Mouse (Mus musculus) C2C12 (cell line): Measurements from ENCODE around the gene Morn1. TPM values are rescaled to one million over a fixed set of nuclear protein-coding genes. Genes with fewer than 3 reads are reported as not detected.

Experiments used
- H3K27me3 ChIP-seq: one replicate; pipeline ENCODE4 v1.6.1; 2011; ENCODE audit not compliant: control insufficient read depth, insufficient read depth, insufficient read length
- H3K36me3 ChIP-seq: one replicate; pipeline ENCODE4 v1.6.1; 2011; ENCODE audit not compliant: control insufficient read depth, insufficient read depth
- H3K4me3 ChIP-seq: one replicate; pipeline ENCODE4 v1.5.1; 2011; ENCODE audit warnings: mild to moderate bottlenecking, control low read depth; ENCODE audit not compliant: poor library complexity, insufficient read depth, severe bottlenecking
- H3K79me2 ChIP-seq: one replicate; pipeline ENCODE4 v1.6.1; 2011; ENCODE audit not compliant: control insufficient read depth, insufficient read depth
- H3K79me3 ChIP-seq: one replicate; pipeline ENCODE4 v1.6.1; 2011; ENCODE audit warnings: low read depth, control low read depth
- H3ac ChIP-seq: one replicate; pipeline ENCODE3; 2011; ENCODE audit warnings: low read depth; ENCODE audit not compliant: control insufficient read depth, insufficient read length
- CEBPB ChIP-seq: IDR thresholded peaks from one replicate; pipeline ENCODE4 v1.6.1; 2011; ENCODE audit warnings: low read depth, mild to moderate bottlenecking, control low read depth, moderate library complexity
- CTCF ChIP-seq: IDR thresholded peaks from one replicate; pipeline ENCODE4 v1.5.1; 2011; ENCODE audit not compliant: control insufficient read depth, insufficient read depth, insufficient read length
- FOSL1 ChIP-seq: IDR thresholded peaks from one replicate; pipeline ENCODE4 v1.8.0; 2011; ENCODE audit warnings: mild to moderate bottlenecking, low read length; ENCODE audit not compliant: poor library complexity, insufficient read depth, severe bottlenecking
- MAX ChIP-seq: IDR thresholded peaks from one replicate; pipeline ENCODE4 v1.6.1; 2011; ENCODE audit warnings: mild to moderate bottlenecking, control low read depth
- MYOD1 ChIP-seq: IDR thresholded peaks from one replicate; pipeline ENCODE4 v1.6.1; 2011; ENCODE audit warnings: low read depth; ENCODE audit not compliant: control insufficient read depth, insufficient read length
- MYOG ChIP-seq: IDR thresholded peaks from one replicate; pipeline ENCODE4 v1.6.1; 2011; ENCODE audit not compliant: control insufficient read depth, insufficient read length; ENCODE audit errors: extremely low read depth
- USF1 ChIP-seq: IDR thresholded peaks from one replicate; pipeline ENCODE4 v1.6.1; 2011; ENCODE audit warnings: low read depth, mild to moderate bottlenecking, control low read depth, moderate library complexity
- polyA plus RNA-seq: library from polyadenylated mRNA; unstranded; fragments of >200 nt; fragmentation: generic; extraction: Trizol; gene quantifications from one replicate; pipeline ENCODE4 v1.2.1, GENCODE M21; 2012; ENCODE audit warnings: missing spikeins

The Morn1 gene
- polyA plus RNA-seq, 1 experiment: 1.2 TPM

DNA sequence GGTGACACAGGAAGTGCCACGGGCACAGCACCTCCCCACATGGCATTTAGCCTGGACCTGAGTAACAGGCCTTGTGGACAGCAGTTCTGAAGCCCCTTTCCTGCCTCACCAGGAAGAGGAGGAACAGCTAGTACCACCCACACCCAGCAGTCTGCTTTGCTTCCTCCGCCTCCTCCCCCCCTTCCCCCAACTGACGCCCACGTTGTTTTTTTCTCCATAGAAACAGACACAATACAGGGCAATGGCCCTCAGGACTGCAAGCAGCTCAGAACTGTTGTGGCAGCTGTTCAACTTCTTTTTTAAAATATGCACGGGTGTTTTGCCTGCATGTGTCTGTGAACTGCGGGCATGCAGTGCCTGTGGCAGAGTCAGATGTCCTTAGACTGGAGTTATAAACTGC lies 91.9 kb downstream of the Morn1 start:
- H3K79me3 ChIP-seq: peaks cover 64% of the 10 kb centered on the region
- TF ChIP-seq FOSL1 (no peak), MYOD1 (peak; percentile 56), MAX (no peak), USF1 (no peak)
- no peak overlapping the region for H3K4me3 ChIP-seq
- peaks cover 78% of the 10 kb centered on the region for H3K79me2 ChIP-seq
- H3ac ChIP-seq: no peak overlapping the region
- peaks cover 3% of the 10 kb centered on the region for H3K36me3 ChIP-seq
- H3K27me3 ChIP-seq: no peaks in the 10 kb centered on the region

- no peaks in the 10 kb centered on the region for H3K27me3 ChIP-seq
- TF ChIP-seq CEBPB: no peak
- TF ChIP-seq MYOG: no peak
- no peak for TF ChIP-seq MAX
- TF ChIP-seq USF1: no peak
- TF ChIP-seq CTCF: no peak
- peaks cover 71% of the 10 kb centered on the region for H3K79me3 ChIP-seq
- H3ac ChIP-seq: peak overlapping the region; percentile 6
- H3K4me3 ChIP-seq: no peak overlapping the region
- peaks cover 83% of the 10 kb centered on the region for H3K79me2 ChIP-seq
- peaks cover 3% of the 10 kb centered on the region for H3K36me3 ChIP-seq
These were observed 92.7 kb downstream of the Morn1 start for GRCm38 (mm10) chr4:155178981-155179512.

DNA sequence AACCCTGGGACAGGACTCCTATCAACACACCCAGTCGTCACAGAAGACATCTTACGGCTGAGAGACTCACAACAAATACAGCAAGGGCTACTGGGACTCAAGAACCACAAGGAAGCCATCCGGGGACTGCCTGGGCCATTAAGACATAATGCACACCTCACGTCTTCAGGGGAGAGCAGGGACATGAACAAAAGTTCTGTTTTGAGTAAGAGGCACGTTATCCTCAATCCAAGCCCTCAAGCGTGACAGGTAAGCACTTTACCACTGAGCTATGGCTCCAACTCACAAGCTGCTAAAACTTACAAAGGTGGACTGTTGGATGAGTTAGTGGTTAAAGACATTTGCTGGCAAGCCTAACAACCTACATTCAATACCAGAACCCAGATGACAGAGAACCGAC lies 96.8 kb downstream of the Morn1 start:
- TF ChIP-seq CEBPB: no peak
- no peak for TF ChIP-seq MYOG
- TF ChIP-seq MYOD1: no peak
- no peak for TF ChIP-seq USF1
- no peak for TF ChIP-seq FOSL1
- TF ChIP-seq MAX: no peak
- TF ChIP-seq CTCF: no peak
- H3K79me2 ChIP-seq: peaks cover 88% of the 10 kb centered on the region
- H3ac ChIP-seq: no peak overlapping the region
- peaks cover 4% of the 10 kb centered on the region for H3K36me3 ChIP-seq
- H3K4me3 ChIP-seq: no peak overlapping the region
- no peaks in the 10 kb centered on the region for H3K27me3 ChIP-seq
- peaks cover 80% of the 10 kb centered on the region for H3K79me3 ChIP-seq

DNA sequence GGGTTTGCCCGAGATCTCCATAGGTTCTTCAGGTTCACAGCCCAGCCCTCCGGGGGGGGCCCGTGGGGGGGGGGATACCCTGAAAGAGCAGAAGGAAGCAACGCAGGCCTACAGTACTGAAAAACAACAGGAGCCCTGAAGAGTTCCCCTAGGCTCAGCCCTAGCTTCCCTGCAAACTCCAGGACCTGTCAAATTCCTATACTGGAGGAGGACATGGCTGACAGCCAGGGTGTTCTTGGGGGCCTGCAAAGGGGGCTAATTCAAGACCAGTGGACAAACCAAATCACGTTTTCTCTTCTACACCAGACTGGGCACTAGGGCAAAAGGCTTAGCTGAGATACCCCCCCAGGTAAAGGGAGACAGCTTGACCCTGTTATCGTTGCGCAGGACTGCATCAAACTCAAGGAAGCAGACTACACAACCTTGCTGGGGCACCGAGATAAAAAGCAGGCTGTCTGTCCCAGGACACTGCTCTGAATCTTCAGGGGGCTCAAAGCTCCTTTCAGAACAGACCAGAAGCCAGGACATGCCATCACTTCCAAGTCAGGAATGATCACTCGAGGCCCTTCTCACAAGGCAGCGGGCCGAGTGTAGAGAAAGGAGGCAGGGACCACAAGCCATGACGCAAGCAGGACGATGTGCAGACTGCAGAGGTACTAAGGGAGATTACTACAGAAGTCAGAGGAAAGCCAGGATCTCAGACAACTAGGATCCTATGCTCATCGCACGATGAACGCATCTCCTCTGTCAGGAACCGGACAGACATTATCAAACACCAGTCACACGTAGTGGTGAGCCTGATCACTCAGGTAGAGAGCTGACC lies 98.1 kb downstream of the Morn1 start:
- Histone ChIP-seq H3K79me3 (peaks cover 84% of the 10 kb centered on the region), H3K36me3 (peaks cover 4% of the 10 kb centered on the region), H3K27me3 (no peaks in the 10 kb centered on the region), H3K79me2 (peaks cover 88% of the 10 kb centered on the region), H3K4me3 (no peak overlapping the region), H3ac (no peak overlapping the region)
- no peak for TF ChIP-seq FOSL1
- TF ChIP-seq CEBPB: no peak
- no peak for TF ChIP-seq CTCF
- no peak for TF ChIP-seq MYOG
- no peak for TF ChIP-seq MYOD1
- no peak for TF ChIP-seq MAX
- no peak for TF ChIP-seq USF1

GRCm38 (mm10) chr4:155185845-155186244 lies 99.5 kb downstream of the Morn1 start:
- no peaks in the 10 kb centered on the region for H3K27me3 ChIP-seq

More at GRCm38 (mm10) chr4:155185845-155186244, 99.5 kb downstream of the Morn1 start:
- H3K4me3 ChIP-seq: no peak overlapping the region
- H3K79me3 ChIP-seq: peaks cover 89% of the 10 kb centered on the region
- peaks cover 93% of the 10 kb centered on the region for H3K79me2 ChIP-seq
- H3ac ChIP-seq: no peak overlapping the region
- H3K36me3 ChIP-seq: peaks cover 4% of the 10 kb centered on the region
- TF ChIP-seq MYOG (no peak), USF1 (no peak), FOSL1 (no peak), MYOD1 (no peak), CTCF (no peak), MAX (no peak), CEBPB (no peak)
